Mouse (Mus musculus) midbrain, embryonic 15.5 days (tissue): Measurements from ENCODE around the gene Htt. TPM values are rescaled to one million over a fixed set of nuclear protein-coding genes. Genes with fewer than 3 reads are reported as not detected.

Experiments
- microRNA counts: library from miRNA; unstranded; fragments of <30 nt; microRNA quantifications from one replicate; lab custom pipeline; 2016
- microRNA-seq: library from miRNA; unstranded; fragments of <30 nt; microRNA quantifications from one replicate; pipeline ENCODE4, GENCODE M21; 2016
- polyA plus RNA-seq: library from polyadenylated mRNA; unstranded; fragments of >200 nt; fragmentation: Nextera tagmentation; extraction: Ambion mirVana; gene quantifications from 2 replicates; pipeline ENCODE4 v1.2.1, GENCODE M21; 2015

Htt gene
- polyA plus RNA-seq, 1 experiment from 2014 or later = 17.1 TPM

MicroRNAs within 50 kb of the gene (microRNA counts, 519-probe panel; counts per million panel counts)
- microRNA mmu-miR-467g (lab: Ali Mortazavi, UCI) = 2,328 counts per million, percentile 37 among the panel's probes with 10 or more counts

Small RNA genes within 50 kb of the gene (microRNA-seq; reads per million reads assigned to microRNA genes)
- not detected for gene Mir467g

Other genes with a start within 250 kb of the Htt start
- 10.9 and 13.0 TPM in 2 replicates for gene Tnip2, start 247.7 kb upstream of the Htt start, polyA plus RNA-seq
- gene Sh3bp2, start 235.9 kb upstream of the Htt start, polyA plus RNA-seq = 25.4 and 25.9 TPM in 2 replicates
- 218 and 221 TPM in 2 replicates for gene Add1, start 188.1 kb upstream of the Htt start, polyA plus RNA-seq
- 106 and 118 TPM in 2 replicates for gene Mfsd10, start 124.5 kb upstream of the Htt start, polyA plus RNA-seq
- gene Nop14, start 101.6 kb upstream of the Htt start, polyA plus RNA-seq = 20.2 and 21.1 TPM in 2 replicates
- gene Grk4, start 101.4 kb upstream of the Htt start, polyA plus RNA-seq = 2.7 and 2.8 TPM in 2 replicates
- gene Msantd1, start 146.3 kb downstream of the Htt start, polyA plus RNA-seq = 6.5 and 6.8 TPM in 2 replicates
- gene Rgs12, start 187.7 kb downstream of the Htt start, polyA plus RNA-seq = 52.7 and 60.1 TPM in 2 replicates